Mouse (Mus musculus): ENCODE results near the gene Tmtc2.

- TF ChIP-seq EP300 (optimal IDR thresholded peaks at IDR 0.05) (no peak), CTCF (IDR thresholded peaks at IDR 0.05; ENCODE audit: low read depth) (no peak)
Measured at GRCm38 (mm10) chr10:105403931-105404330, 170.3 kb downstream of the Tmtc2 start.

All from stomach, postnatal 0 days (tissue).